Mouse (Mus musculus) liver, adult (tissue): ENCODE results near the gene Epc2.

Experiments used
- GATA4 ChIP-seq: IDR thresholded peaks from 2 replicates; pipeline ENCODE4 v1.6.1; 2014; ENCODE audit warnings: mild to moderate bottlenecking, low read length; ENCODE audit not compliant: insufficient replicate concordance

Epc2 gene

DNA sequence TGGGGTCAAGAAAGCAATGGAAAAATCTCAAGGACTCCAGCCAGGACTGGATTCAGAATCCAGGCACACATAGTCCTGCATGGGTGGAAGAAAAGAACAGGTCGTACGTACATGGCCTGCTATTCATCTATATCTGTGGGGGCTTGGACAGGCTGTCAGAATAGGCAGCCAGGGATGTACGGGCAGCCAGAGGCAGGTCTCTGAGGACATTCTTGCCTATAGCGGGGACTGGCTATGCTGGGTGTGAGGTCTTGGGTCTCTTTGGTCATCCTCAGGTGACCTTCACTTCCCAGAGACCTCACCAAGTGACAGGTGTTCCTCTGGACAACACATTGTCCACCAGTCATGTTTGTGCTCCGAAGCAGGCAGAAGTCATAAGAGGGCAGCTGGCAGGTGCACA lies 131.3 kb downstream of the Epc2 start:
- TF ChIP-seq GATA4, result no peak

DNA sequence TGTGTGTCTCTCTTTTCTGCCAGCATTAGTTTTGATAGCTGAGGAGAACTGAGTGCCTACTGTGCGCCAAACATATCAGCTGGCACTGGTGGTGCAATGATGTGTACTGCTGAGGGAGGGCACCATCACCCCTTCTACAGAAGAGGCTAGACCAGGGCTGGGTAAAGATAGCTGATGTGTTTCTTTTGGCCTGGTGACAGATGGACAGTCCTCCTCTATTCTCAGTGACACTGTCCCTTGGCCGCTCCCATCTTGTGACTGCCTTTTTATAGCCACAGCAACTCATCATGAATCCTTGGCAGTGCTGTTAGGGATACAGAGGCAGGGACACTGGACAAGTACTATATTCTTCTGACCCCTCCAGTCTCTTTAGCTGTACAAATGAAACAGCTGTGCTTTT lies 132.0 kb downstream of the Epc2 start:
- no peak for TF ChIP-seq GATA4

DNA sequence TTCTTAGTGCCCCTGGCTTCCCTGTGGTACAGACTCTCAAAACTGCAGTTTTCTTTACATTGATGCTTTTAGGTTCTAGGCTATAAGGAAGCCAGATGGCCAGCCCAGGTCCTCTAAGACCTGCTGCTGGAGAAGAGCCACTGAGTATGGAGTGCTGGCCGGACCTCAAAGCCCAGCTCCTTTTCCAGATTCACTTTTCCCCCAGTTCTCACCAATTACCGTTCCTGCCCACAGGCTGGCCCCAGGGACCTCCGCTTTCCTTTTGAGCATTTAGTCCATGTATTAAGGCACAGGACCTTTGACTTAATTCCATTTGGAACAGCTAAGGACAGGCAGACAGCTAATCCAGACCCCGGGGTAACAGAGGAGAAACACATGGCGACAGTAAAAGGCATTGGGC lies 139.2 kb downstream of the Epc2 start:
- no peak for TF ChIP-seq GATA4

- TF ChIP-seq GATA4, result no peak
These were observed 141.6 kb downstream of the Epc2 start for GRCm38 (mm10) chr2:49592926-49593325.

DNA sequence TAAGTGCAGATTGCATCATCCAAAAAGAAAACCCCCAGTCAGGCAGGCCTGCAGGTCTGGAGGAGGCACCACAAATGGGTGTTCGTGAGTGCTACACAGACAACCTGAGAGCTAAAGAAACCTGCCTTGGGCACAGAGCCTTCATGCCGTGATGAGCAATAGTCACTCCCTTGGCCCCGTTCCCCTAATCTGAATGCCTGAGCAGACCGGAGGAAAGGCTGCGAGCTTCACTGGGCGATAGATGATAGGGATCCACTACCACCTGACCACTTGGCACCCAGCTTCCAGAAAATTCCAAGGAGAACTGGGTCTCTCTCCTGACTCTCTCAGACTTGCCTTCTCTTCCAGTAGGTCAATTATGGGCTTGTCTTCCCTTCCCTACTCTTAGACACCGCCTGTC lies 143.6 kb downstream of the Epc2 start:
- TF ChIP-seq GATA4, result no peak

DNA sequence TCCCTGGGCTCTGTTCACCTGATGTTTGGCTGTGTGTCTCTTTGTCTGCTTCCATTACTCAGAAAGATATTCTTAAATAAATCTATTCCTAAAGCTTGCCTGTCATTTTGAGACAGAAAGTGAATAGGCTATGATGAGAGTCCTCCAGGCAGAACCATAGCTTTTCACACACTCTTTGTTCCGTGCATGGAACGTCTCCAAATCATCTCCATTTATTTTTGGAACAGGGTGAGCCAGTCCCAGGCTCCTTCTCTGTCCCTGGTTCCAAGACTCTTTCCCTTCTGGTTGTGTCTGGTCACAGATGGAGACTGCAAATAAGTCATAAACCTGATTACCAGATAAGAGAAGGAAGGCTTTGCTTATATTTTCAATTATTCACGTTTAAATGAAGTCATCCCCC lies 145.0 kb downstream of the Epc2 start:
- TF ChIP-seq GATA4, result no peak

DNA sequence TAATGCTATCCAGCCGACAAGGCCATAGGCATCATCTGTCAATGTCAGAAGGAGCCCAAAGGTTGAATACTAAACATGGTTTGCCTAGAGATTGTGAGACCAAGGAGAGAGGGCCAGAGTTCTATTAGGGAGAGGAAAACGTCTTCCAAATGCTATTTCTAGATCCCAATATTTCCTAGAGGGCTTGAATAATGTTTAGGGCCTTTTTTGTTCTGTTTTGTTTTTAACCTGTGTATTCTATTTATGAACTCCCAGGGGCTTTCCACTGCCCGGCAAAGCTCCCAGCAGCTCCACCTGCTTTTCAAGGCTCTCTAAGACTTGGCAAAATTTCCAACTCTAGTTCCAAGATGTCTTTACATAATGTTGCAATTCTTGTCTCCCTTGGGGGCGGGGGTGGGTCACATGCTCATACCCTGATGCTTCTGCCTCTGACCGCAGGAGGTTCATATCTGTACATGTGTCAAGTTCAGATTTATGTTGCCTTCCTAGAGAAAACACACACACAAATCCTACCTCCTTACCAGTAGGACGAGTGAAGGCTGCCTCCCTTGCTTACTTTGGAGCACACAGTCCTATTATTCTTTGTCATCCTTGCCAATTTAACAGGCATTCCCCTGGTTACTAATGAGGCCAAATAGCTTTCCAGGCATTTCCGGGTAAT lies 148.9 kb downstream of the Epc2 start:
- no peak for TF ChIP-seq GATA4
